Mouse (Mus musculus) neural tube, embryonic 14.5 days (tissue): Measurements from ENCODE around the gene Atm. TPM values are rescaled to one million over a fixed set of nuclear protein-coding genes. Genes with fewer than 3 reads are reported as not detected.

Experiments used
- ATAC-seq: fragments of 200-750 bp; cut with Nextera tagmentation; 2 replicates; pipeline ENCODE4 v1.8.0; 2017; ENCODE audit warnings: low read depth, mild to moderate bottlenecking, moderate TSS enrichment, moderate library complexity
- H3K27ac ChIP-seq: fragments of 300-500 bp; sonication (generic); 2 replicates; pipeline ENCODE4 v1.5.1; 2014; ENCODE audit warnings: low read depth, mild to moderate bottlenecking, control low read depth, low read length, moderate library complexity, mixed read lengths
- H3K27me3 ChIP-seq: fragments of 300-500 bp; sonication (generic); 2 replicates; pipeline ENCODE4 v1.6.1; 2014; ENCODE audit warnings: low read length; ENCODE audit not compliant: control insufficient read depth, insufficient read depth
- H3K36me3 ChIP-seq: fragments of 300-500 bp; sonication (generic); 2 replicates; pipeline ENCODE4 v1.6.1; 2014; ENCODE audit warnings: low read length, mixed read lengths; ENCODE audit not compliant: control insufficient read depth, insufficient read depth
- H3K4me1 ChIP-seq: fragments of 300-500 bp; sonication (generic); 2 replicates; pipeline ENCODE4 v1.6.1; 2014; ENCODE audit warnings: low read length; ENCODE audit not compliant: control insufficient read depth, insufficient read depth
- H3K4me2 ChIP-seq: fragments of 300-500 bp; sonication (generic); 2 replicates; pipeline ENCODE4 v1.6.1; 2014; ENCODE audit warnings: mild to moderate bottlenecking, low read depth, low read length, control low read depth
- H3K4me3 ChIP-seq: fragments of 300-500 bp; sonication (generic); 2 replicates; pipeline ENCODE4 v1.5.1; 2014; ENCODE audit warnings: low read depth, low read length, control low read depth, mixed read lengths
- H3K9ac ChIP-seq: fragments of 300-500 bp; sonication (generic); replicated peaks from 2 replicates; pipeline ENCODE4 v1.6.1; 2014; ENCODE audit warnings: low read depth, mild to moderate bottlenecking, control low read depth, low read length, mixed read lengths
- H3K9me3 ChIP-seq: fragments of 300-500 bp; sonication (generic); 2 replicates; pipeline ENCODE4 v1.6.1; 2016; ENCODE audit warnings: low read length; ENCODE audit not compliant: control insufficient read depth
- WGBS: fragments of 180-500 bp; shearing (Covaris S2); extraction: QIAGEN DNeasy Blood & Tissue Kit; methylation state at CpG from one replicate; pipeline ENCODE4 v1.1.7; 2014; 5-methylcytosine and 5-hydroxymethylcytosine counted together
- microRNA-seq: library from miRNA; unstranded; fragments of <30 nt; microRNA quantifications from one replicate; pipeline ENCODE4, GENCODE M21; 2016
- polyA plus RNA-seq: library from polyadenylated mRNA; unstranded; fragments of >200 nt; fragmentation: Nextera tagmentation; extraction: Ambion mirVana; gene quantifications from 2 replicates; pipeline ENCODE4 v1.2.1, GENCODE M21; 2014

Gene Atm
- polyA plus RNA-seq, 1 experiment from 2014 or later, result 11.9 TPM

GRCm38 (mm10) chr9:53401146-53401545 lies 135.4 kb downstream of the Atm start:
- no peak for ATAC-seq
- H3K27me3 ChIP-seq, result no peaks in the 10 kb centered on the region
- 84% methylated on average over 8 of the region's 8 CpGs for WGBS

GRCm38 (mm10) chr9:53400696-53401095 lies 135.8 kb downstream of the Atm start:
- 77% methylated on average over 4 of the region's 4 CpGs for WGBS
- no peaks in the 10 kb centered on the region for H3K27me3 ChIP-seq
- no peak overlapping the region for H3K9ac ChIP-seq
- H3K4me1 ChIP-seq, result peaks cover 12% of the 10 kb centered on the region; the same call in 1 of the 2 replicates
- no peak overlapping the region for H3K27ac ChIP-seq
- no peaks in the 10 kb centered on the region for H3K36me3 ChIP-seq
- no peaks in the 10 kb centered on the region for H3K9me3 ChIP-seq
- no peak overlapping the region for H3K4me2 ChIP-seq
- H3K4me3 ChIP-seq, result no peak overlapping the region
- no peak for ATAC-seq

More at GRCm38 (mm10) chr9:53401146-53401545, 135.4 kb downstream of the Atm start:
- Histone ChIP-seq H3K4me1 (peaks cover 12% of the 10 kb centered on the region; the same call in 1 of the 2 replicates), H3K4me3 (no peak overlapping the region), H3K4me2 (no peak overlapping the region), H3K27ac (no peak overlapping the region), H3K9ac (no peak overlapping the region), H3K36me3 (no peaks in the 10 kb centered on the region), H3K9me3 (no peaks in the 10 kb centered on the region)

GRCm38 (mm10) chr9:53399537-53399936 lies 137.0 kb downstream of the Atm start:
- 92% methylated on average over 8 of the region's 8 CpGs for WGBS

GRCm38 (mm10) chr9:53398388-53398700 lies 138.2 kb downstream of the Atm start:
- no peak for ATAC-seq
- H3K9me3 ChIP-seq, result no peaks in the 10 kb centered on the region
- WGBS, result 10% methylated on average over 5 of the region's 5 CpGs
- no peak overlapping the region for H3K9ac ChIP-seq
- no peak overlapping the region for H3K27ac ChIP-seq
- H3K27me3 ChIP-seq, result no peaks in the 10 kb centered on the region
- peaks cover 12% of the 10 kb centered on the region; the same call in 1 of the 2 replicates for H3K4me1 ChIP-seq
- H3K36me3 ChIP-seq, result no peaks in the 10 kb centered on the region
- no peak overlapping the region for H3K4me2 ChIP-seq
- no peak overlapping the region for H3K4me3 ChIP-seq

More at GRCm38 (mm10) chr9:53399537-53399936, 137.0 kb downstream of the Atm start:
- Histone ChIP-seq H3K4me1 (peaks cover 12% of the 10 kb centered on the region; the same call in 1 of the 2 replicates), H3K27ac (no peak overlapping the region), H3K4me3 (no peak overlapping the region), H3K36me3 (no peaks in the 10 kb centered on the region), H3K9ac (no peak overlapping the region), H3K4me2 (no peak overlapping the region), H3K27me3 (no peaks in the 10 kb centered on the region), H3K9me3 (no peaks in the 10 kb centered on the region)
- no peak for ATAC-seq

- 84% methylated on average over 13 of the region's 13 CpGs for WGBS
- H3K9ac ChIP-seq, result no peak overlapping the region
- H3K27ac ChIP-seq, result no peak overlapping the region
- H3K4me2 ChIP-seq, result no peak overlapping the region
- no peak for ATAC-seq
- no peaks in the 10 kb centered on the region for H3K9me3 ChIP-seq
- H3K4me1 ChIP-seq, result peaks cover 9% of the 10 kb centered on the region; the same call in 1 of the 2 replicates
- no peaks in the 10 kb centered on the region for H3K36me3 ChIP-seq
- no peaks in the 10 kb centered on the region for H3K27me3 ChIP-seq
- no peak overlapping the region for H3K4me3 ChIP-seq
Observed at GRCm38 (mm10) chr9:53397685-53398387, 138.7 kb downstream of the Atm start.

- no peak overlapping the region for H3K27ac ChIP-seq
- no peaks in the 10 kb centered on the region for H3K27me3 ChIP-seq
- H3K4me2 ChIP-seq, result no peak overlapping the region
- H3K4me3 ChIP-seq, result no peak overlapping the region
- H3K9me3 ChIP-seq, result no peaks in the 10 kb centered on the region
- no peaks in the 10 kb centered on the region for H3K4me1 ChIP-seq
- ATAC-seq, result no peak
- H3K9ac ChIP-seq, result no peak overlapping the region
- 88% methylated on average over 7 of the region's 7 CpGs for WGBS
- H3K36me3 ChIP-seq, result no peaks in the 10 kb centered on the region
Observed at GRCm38 (mm10) chr9:53390136-53390535, 146.4 kb downstream of the Atm start.

Small RNA genes lying within 50 kb of the gene (microRNA-seq; reads per million reads assigned to microRNA genes)
- gene Mir130c, result not detected

Other genes with a start within 250 kb of the Atm start
- gene Exph5, start 235.1 kb downstream of the Atm start, polyA plus RNA-seq, result 0.18 and 0.50 TPM in 2 replicates
- gene Kdelc2, start 152.7 kb downstream of the Atm start, polyA plus RNA-seq, result 3.8 and 7.2 TPM in 2 replicates
- 0.16 and 0.49 TPM in 2 replicates for gene 4930550C14Rik, start 134.4 kb downstream of the Atm start, polyA plus RNA-seq
- 13.7 and 14.5 TPM in 2 replicates for gene Npat, start 307 bp upstream of the Atm start, polyA plus RNA-seq
- gene Acat1, start 73.6 kb upstream of the Atm start, polyA plus RNA-seq, result 178 and 193 TPM in 2 replicates
- gene Cul5, start 133.3 kb upstream of the Atm start, polyA plus RNA-seq, result 59.7 and 71.3 TPM in 2 replicates
- 4.3 and 6.2 TPM in 2 replicates for gene Rab39, start 169.5 kb upstream of the Atm start, polyA plus RNA-seq
- 24.3 and 24.8 TPM in 2 replicates for gene Slc35f2, start 234.8 kb upstream of the Atm start, polyA plus RNA-seq